Mouse (Mus musculus): ENCODE results near the gene Dlg1.
A peak's percentile ranks its signal among the peaks of the same experiment; 100 is the strongest.

The Dlg1 gene

GRCm38 (mm10) chr16:31903239-31903638, 240.0 kb downstream of the Dlg1 start:
- DNase-seq (ENCODE audit: low read depth, low spot score), result no peak

- DNase-seq (ENCODE audit: low read depth, low spot score), result peak; percentile 60
Observed at GRCm38 (mm10) chr16:31905331-31905730, 242.1 kb downstream of the Dlg1 start.

GRCm38 (mm10) chr16:31905891-31906825, 242.9 kb downstream of the Dlg1 start:
- no peak for DNase-seq (ENCODE audit: low read depth, low spot score)

GRCm38 (mm10) chr16:31906896-31907295, 243.7 kb downstream of the Dlg1 start:
- no peak for DNase-seq (ENCODE audit: low read depth, low spot score)

- DNase-seq (ENCODE audit: low read depth, low spot score), result no peak
Observed at GRCm38 (mm10) chr16:31908959-31909358, 245.7 kb downstream of the Dlg1 start.

GRCm38 (mm10) chr16:31910281-31910847, 247.1 kb downstream of the Dlg1 start:
- no peak for DNase-seq (ENCODE audit: low read depth, low spot score)

GRCm38 (mm10) chr16:31917776-31918175, 254.5 kb downstream of the Dlg1 start:
- DNase-seq (ENCODE audit: low read depth, low spot score), result no peak

GRCm38 (mm10) chr16:31918248-31918724, 255.0 kb downstream of the Dlg1 start:
- peak; percentile 78 for DNase-seq (ENCODE audit: low read depth, low spot score)

GRCm38 (mm10) chr16:31924368-31924767, 261.1 kb downstream of the Dlg1 start:
- no peak for DNase-seq (ENCODE audit: low read depth, low spot score)

Measured in ES-CJ7 (cell line).